Mouse (Mus musculus) kidney, postnatal 25 days (tissue): ENCODE measurements around the gene Aurkc.
"Not testable (repeated sequence)": the region's sequence is repeated elsewhere in the genome, so short reads cannot be mapped to it uniquely, and the experiment has no call there.

Experiments
- DNase-seq, 2 experiments: peaks; one replicate each; pipeline ENCODE4 v3.0.0; 2021; ENCODE audit warnings: mixed read lengths in 2 of 2

The Aurkc gene

GRCm38 (mm10) chr7:6995251-6995650, at the start of gene Aurkc:
Aurkc (plus strand) TSS chr7:6995300.
- DNase-seq = not testable (repeated sequence)

GRCm38 (mm10) chr7:6948061-6948460, 47.0 kb upstream of the Aurkc start:
- DNase-seq = not testable (repeated sequence)

- DNase-seq = no peak
These were observed 38.5 kb upstream of the Aurkc start for GRCm38 (mm10) chr7:6956576-6956975.

GRCm38 (mm10) chr7:6958574-6958973, 36.5 kb upstream of the Aurkc start:
- DNase-seq = no peak

- no peak for DNase-seq
These were observed 21.5 kb upstream of the Aurkc start for GRCm38 (mm10) chr7:6973566-6973965.

- DNase-seq = no peak
These were observed 18.2 kb upstream of the Aurkc start for GRCm38 (mm10) chr7:6976890-6977289.

- not testable (repeated sequence) for DNase-seq
These were observed 3.8 kb downstream of the Aurkc start for GRCm38 (mm10) chr7:6998914-6999313.

- DNase-seq = not testable (repeated sequence)
These were observed 10.3 kb downstream of the Aurkc start for GRCm38 (mm10) chr7:7005441-7005840.

- no peak for DNase-seq
These were observed 32.3 kb downstream of the Aurkc start for GRCm38 (mm10) chr7:7027445-7027844.

- DNase-seq = not testable (repeated sequence)
These were observed 54.7 kb downstream of the Aurkc start for GRCm38 (mm10) chr7:7049659-7050320.
